Mouse (Mus musculus): ENCODE results near the gene Kdm3a.

Gene Kdm3a

DNA sequence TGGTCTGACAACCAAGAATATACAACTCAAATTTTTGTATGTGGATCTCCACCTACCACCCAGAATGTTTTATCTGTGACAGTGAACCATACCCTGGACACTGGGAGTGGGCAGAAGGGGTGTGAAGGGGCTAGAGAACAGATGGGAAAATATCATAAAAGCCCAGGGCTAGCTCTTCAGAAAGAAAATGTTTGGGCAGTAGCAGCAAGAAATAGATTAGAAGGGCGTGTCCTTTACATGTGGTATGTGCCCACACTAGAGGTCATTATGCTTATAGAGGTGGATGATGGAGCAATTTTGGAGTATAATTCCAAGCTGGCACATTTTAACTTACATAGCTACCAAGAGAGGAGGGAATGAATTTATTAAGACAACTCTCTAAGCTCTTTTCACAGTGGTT is 57.4 kb downstream of the Kdm3a start:
- no peak for DNase-seq (ENCODE audit: low read depth)

DNA sequence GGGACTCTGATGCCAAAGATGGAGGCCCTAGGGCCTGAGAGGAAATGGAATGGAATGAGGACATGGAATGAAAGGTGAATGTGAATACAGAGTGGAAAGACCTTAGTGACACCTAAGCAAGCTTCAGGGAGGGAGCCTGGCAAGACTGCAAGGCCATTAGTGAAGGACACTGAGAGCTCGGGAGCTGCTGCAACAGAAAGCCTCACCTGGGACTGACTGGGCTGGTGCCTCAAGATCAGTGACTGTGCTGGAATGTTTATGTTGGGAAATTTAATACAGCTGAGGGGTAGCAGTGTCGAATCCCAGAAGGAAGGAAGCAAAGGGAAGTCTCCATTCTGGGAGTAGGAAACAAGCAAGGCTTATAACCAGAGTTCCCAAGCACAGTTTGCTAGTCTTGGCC is 63.8 kb downstream of the Kdm3a start:
- DNase-seq (ENCODE audit: low read depth), result no peak

DNA sequence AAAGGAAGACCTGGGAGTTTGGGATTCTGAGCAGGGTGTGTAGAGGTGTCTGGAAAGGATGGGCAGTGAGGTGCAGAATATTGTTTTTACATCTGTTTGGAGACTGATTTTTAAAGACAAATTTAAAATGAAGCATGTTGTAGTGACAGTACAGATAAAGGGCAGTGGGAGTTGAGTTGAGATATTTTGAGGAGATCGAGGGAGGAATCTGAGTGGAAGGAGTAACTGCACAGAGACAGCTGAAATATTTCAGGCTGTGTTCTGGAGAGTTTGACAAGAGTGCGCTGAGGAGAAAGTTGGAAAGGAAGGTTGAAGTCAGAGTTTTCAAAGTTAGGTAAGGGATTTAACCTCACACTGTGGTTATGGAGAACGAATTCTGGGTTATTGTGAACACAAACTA is 64.2 kb downstream of the Kdm3a start:
- DNase-seq (ENCODE audit: low read depth), result no peak

DNA sequence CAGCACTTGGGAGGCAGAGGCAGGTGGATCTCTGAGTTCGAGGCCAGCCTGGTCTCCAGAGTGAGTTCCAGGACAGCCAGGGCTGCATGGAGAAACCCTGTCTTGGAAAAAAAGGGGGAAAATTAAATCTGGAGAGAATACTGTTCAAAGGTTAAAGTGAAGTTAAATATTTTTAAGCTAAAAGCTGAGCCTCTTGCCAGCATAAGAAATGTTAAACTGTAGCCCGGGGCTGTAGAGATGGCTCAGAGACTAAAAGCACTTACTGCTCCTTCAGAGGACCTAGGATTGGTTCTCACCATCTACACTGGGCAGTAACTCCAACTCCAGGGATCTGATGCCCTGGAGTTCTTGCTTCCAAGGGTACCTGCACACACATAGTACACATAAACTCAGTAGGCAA is 76.0 kb downstream of the Kdm3a start:
- DNase-seq (ENCODE audit: low read depth), result no peak

DNA sequence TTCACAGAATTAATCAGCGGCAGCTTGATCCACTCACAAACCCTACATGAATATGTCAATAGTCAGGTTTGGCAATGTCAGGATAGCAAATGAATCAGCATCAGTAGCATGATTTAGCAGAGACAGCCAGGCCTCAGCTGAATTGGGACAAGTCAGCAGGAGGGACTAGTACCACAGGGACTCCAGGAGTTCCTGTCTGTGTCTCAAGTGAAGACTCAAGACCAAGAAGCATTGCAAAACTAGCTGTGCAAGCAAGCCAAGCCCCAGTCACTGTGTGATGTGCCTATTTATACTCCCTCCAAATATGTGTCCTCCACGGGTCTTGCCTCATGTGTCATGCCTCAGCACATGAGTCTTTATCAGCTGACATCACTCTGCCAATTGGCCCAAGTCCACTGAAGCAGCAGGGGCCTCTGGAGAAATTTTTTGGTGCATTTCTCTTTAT is 77.3 kb downstream of the Kdm3a start:
- no peak for DNase-seq (ENCODE audit: low read depth)

DNA sequence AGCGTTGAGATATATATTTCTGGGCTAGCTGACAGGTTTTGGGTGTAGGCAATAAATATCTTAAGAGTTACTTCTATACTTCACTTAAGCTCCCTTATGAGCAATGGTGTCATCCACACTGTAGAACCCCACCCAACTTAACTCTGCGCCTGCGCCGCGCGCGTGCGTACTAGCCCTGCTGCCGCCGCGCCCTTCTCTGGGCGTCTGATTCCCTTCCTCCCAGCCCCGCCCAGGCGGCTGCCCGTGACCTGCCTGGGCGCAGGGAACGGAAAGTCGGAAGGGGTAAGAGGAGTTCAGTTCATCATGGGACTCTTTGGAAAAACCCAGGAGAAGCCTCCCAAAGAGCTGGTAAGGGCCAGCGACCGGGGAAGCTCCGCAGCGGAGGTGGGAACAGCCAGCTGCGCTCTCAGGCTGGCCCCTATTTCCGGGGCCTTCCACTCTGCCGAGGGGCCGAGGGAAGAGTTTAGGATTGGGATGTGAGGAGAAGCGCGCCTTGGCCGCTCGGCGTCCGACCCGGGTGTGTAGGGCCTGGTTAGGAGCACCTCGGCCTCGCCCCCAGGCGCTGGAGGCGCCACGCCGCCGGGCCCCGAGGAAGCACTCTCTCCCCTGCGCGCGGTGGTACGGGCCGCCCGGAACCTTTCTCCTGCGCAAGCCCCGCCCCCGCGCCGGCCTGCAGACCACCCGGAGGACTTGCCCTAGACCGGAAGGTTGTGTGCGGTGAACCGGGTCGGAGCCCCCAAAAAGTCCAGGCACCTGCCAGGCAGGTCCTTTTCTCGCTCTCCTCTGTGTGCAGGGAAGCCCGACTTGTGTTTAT is 88.9 kb downstream of the Kdm3a start, which contains the start of gene Chmp3:
Gene Chmp3, plus strand, starts transcription at position 112 of the 814 bp plus-strand sequence.
- peak; percentile 91 for DNase-seq (ENCODE audit: low read depth)
